Mouse (Mus musculus) c-Kit-positive CD71-positive TER-119-negative erythroid progenitor cells, embryonic 14.5 days (primary cell): ENCODE results near the gene Lekr1.

Experiments
- DNase-seq: peaks from one replicate; pipeline ENCODE4 v3.0.0-alpha.2; 2013; ENCODE audit warnings: low read depth

Lekr1 gene

DNA sequence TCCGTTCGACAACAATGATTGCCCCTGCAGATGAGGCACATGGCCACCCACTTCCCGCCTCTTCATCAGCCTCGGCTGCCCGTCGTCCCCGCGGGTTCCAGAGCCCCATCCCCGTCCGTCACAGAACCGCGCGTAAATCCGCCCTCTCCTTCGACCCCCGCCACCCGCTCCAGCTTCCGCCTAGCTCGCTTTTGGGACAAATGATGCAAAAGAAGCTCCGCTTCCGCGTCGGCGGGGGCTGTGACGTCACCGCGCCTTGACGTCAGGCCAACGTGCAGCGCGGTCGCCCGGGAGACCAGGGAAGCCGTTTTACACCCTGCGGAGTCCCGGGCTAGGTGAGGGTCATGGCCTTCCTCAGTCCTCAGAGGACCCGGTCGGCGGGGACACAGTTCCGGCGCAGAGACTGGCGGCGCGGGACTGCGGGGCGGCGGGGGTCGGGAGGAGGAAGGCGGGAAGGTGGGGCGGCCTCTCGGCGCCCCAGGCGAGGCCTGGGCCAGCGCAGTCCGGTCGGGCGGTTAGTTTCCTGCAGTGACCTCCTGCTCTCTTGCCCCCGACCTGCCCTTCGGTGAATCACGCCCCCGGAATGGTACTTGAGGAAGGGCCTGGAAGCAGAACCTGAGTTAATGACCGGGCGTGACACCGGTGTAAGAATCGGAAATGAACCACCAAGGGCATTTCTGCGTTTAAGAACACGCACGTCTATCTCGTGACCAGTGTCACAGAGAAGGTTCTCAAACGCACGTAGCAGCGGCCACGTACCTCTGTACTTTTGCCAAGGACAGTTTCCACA, at the start of gene Lekr1:
Gene Lekr1, plus strand, starts transcription at position 252 of the 790 bp plus-strand sequence.
- peak; percentile 61 for DNase-seq

DNA sequence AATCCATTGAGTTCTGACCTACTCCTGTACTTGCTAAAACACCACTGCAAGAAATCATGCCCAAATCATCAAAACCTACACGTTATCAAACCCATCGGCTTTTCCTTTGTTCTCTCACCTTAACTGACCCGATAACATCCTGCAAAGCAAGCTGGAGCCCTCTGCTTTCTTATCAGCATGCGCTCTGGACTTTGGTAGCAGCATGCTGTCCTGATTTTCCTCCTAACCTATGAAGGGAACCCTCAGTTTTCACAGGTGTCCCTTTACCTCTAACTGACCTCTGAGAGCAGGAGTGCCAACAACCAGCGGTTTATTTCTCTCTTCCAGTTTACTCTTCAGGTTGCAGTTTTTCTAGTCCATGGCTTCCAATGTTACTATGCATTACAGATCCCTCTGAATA, 48.5 kb upstream of the Lekr1 start:
- no peak for DNase-seq

DNA sequence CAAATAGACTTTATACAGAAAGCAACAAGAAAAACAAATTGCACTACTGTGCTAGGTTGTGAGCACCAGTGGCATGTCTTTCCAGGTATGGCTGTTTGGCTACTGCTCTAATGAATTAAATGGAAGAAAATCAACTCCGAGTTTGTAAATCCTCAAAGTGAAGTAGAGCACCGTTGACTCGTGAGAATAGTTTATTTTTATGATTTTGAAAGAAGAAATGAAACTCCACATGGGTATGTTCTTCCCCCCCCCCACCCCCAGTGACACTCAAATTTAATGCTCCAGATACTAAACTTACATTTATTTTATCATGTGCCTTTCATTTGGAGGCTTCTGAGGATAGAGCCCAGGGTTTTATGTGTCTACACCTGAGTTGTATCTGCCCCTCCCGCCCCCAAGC, 46.7 kb upstream of the Lekr1 start:
- no peak for DNase-seq

DNA sequence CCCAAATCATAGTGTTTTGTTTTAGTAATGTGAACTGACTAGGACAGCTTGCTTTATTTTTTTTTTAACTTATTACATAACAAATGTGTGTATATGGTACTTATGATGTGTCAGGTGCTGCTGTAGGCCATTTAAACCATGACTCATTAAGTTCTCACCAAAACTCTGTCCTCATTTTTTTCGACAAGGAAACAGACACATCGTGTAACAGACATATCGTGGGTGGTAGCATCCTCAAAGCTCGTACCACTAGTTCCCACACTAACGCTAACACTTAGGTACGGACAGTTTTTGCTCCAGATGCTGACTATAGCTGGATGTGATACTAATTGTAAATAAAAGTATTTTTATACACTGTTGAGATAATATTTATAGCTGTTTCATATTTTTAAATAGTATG, 43.0 kb upstream of the Lekr1 start:
- DNase-seq = no peak

DNA sequence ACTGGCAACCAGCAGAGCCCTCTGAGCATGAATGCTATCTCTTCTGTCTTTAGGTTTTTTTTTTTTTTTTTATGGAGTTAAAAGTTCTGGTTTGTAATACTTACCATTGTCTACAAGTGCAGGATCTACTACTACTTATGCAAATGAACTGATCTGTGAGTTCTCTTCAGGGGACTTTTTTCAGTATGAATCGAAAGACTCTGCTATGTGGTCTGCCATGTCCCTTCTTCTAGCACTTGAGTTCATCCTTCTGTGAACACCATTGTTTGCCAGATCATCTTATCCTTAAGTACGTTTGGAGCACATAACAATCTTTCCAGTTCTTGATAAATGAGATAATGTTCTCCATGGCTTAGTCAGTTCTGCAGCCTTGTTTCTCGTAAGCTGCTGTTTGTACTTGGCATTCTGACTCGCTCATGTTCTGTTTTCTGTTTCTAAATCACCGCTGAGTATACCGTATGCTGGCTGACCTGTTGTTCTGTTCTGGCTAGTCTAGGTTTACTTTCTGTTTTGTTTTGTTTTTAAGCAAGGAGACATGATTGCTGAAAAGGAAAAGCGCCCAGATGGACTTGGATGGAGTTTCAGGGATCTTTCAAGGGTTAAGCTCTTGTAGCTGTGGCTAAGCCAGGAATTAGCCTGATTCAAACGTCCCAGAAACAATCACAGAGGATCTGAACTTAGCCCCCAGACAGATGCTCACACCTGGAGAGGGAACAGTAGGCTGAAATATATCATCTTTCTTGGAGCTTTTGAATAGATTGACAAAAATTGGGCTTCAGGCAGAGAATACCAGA, 40.3 kb upstream of the Lekr1 start:
- DNase-seq = no peak

DNA sequence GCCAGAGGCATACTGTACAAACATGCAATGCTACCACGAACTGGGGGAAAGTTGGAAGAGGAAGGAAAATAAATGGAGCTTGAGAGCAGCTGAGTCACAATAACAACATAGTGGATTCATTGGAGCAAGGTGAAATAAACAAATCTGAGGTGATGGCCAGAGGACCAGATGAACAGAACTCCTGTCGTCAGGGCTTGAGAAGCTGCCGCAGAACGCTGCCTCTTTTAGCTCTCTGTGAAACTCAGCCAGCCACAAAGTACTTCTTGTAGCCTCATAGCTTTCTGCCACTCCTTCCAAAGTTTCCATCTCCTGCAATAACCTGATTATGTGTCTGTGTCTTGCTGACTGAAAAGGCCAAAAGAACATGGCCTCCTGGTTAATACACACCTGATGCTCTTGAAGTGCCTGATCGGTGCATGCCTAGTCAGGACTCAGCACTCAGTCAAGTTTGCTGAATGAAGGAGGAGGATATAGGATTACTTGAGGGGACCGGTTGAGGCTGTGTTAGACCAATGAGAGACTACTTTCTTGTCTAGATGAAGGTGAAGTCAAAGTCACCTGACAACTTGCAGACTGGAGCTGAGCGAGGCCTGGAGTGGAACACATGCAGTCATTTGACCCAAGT, 39.6 kb upstream of the Lekr1 start:
- no peak for DNase-seq

DNA sequence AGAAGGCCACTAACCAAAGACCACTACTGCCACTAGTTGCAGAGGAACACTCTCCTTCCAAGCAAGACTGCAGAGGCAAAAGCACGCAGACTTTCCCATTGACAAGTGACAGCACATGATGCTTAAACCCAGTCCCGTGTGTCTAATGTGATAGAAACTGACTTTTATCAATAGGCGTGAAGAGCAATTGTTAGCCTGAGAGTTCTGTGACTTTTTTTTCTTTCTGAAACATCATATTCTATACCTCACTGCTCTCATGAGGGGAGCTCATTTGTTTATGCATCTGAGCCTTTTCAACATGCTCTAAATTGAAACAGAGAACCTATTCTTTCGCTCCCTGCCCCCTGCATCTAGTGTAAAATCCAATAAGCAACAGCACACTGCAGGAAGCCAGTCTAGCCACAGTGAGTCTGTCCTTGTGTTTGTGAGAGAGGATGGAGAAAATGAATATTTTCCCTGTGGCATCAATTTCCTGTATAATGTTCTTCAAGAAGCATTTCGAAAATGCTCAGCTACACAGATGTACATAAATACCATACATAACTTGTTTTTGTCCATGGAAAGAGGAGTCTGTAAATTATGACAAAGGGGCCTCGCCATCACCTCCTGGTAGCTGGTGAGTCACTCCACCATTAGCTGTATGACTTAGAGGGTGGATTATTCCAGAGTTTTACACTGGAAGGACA, 38.9 kb upstream of the Lekr1 start:
- no peak for DNase-seq

DNA sequence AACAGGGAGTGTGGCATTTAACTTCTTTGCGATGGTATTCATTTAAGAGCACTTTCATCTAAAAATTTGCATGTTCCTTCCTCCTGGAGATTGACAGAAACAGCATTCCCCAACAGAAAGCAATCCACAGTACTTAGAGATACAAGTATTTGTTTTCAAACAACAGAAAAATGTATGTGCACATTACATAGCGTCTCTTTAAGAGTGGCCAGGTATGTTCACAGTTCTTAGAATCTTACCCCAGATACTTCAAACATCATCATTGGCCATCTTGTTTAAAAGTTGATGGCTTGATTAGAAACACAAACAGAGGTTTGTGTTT, 38.4 kb upstream of the Lekr1 start:
- no peak for DNase-seq

DNA sequence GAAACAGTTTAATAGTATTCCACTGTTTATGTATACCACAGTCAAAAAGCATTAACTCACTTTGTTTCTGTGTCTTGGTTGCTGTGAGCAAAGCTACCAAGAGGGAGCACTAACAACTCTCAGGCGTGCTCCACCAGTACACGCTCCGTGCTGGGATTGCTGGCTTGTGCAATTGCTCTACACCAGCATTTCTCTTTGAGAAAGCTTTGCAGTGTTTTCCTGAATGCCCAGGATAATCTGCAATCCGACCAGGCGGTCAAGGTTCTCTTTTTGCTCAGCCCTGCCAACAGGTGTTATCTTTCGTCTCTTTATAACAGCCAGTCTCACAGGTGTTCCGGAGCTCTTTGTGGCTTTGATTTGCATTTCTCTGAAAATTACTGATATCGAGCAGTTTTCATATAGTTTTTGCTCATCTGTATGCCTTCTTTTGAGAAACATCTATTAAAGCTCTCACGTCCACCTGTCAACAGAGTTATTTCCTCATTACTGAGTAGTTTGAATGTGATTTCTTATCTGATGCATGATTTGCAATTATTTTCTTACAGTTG, 36.4 kb upstream of the Lekr1 start:
- no peak for DNase-seq

DNA sequence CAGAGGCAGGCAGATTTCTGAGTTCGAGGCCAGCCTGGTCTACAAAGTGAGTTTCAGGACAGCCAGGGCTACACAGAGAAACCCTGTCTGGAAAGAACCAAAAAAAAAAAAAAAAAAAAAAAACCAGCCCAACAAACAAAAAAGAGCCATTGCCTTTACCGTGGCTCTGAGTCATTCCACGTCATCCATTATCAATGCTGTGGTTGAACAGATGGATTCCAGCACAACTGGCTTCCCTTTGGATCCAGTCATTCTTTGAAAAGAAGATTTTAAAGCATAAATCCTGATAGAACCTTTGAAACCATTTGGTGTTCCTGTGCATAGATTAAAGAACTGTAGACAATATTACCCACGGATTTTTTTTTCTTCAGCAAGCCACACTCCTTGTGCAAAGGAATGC, 32.4 kb upstream of the Lekr1 start:
- no peak for DNase-seq

DNA sequence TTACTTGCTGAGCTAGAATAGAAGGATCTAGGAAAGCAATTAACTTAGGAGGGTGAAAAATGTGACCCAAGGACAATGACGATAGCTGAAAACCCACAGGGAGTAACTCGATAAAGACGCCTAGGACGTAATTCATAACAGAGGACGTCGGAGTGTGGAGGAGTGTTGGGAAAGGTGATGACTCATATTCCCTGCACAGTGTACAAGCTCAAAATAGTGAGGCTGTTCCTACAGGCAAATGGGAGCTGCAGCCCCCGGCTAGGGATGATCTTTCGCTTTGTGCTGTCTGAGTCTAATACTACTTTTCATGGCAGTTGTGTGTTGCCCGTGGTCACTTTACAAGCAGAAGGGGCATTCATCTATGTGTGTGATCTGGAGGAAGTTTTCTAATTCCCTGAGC, 30.0 kb upstream of the Lekr1 start:
- no peak for DNase-seq

DNA sequence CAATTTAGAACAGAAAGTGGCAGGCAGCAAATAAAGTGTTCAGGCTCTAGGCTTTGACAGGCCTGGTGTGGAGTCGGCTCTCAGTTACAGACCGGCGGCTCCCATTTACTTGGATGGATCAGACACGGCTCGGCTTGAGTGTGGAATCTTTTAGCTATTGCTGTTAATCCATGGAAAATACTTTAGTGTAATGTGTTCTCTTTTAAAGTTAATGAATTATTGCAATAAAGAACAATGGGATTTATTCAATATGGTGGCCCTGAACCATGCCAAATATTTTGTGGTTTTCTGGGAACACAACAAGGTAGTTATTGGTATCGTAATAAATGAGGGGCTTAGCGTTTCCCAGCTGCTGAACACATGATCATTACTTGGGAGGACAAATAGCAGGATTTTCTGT, 28.7 kb upstream of the Lekr1 start:
- DNase-seq = no peak

DNA sequence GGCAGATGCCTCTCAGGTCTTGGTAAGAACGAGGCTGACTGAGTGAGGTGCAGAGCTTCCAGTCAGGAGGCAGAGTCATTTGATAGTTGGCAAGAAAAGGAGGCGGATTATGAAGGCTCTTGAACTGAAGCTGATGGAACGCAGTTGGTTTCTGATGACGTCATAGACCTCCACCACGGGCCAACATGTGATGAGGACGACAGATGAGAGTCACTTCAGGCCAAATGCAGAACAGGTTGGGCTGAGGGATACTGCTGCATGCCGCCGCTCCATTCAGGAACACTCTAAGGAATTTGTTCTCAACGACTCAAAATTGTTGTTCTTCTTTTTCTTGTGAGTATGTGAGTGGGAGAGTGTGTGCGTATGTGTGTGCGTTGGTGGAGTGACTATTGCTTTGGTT, 27.1 kb upstream of the Lekr1 start:
- DNase-seq = no peak

DNA sequence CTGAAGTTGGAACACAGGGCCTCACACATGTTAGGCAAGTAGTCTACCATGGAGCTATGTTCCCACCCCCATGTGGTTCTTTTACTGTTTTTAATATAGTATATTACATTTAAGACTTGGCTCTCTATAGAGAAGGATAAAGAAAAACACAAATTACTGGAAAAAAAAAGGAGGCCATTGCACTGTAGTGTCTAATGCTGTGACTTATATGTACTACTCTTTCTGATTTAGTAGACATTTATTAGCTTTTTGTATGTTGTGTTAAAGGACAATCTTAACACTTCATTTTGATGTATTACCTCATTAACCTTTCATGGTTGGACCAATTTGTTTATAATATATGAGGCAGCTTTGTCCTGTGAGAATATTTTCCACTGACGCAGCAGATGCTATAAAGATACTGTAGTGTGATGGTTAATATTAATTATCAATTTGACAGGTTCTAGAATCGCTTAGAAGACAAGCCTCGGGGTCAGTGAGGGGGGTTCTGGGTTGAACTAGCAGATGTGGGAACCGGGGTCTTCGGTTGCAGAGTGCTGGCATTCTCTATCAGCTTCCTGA, 26.5 kb upstream of the Lekr1 start:
- DNase-seq = no peak

DNA sequence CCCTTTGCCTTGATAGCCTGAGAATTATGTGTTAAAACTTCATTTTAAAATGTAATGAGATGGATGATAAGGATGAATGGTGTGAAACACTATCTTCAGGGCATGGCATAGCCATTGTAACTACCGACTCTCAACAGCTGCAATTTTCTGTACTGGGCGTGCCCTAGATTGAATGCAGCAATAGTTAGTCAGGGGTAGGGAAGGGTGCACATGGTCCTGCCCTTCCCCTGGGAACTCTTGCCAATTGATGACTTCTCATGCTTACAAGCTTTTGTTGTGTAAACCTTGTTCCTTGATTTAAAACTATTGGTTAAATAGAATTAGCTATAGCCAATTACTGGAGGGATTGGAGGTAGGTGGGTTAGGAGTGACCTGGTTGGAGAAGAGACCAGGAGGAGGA, 23.1 kb upstream of the Lekr1 start:
- DNase-seq = no peak

DNA sequence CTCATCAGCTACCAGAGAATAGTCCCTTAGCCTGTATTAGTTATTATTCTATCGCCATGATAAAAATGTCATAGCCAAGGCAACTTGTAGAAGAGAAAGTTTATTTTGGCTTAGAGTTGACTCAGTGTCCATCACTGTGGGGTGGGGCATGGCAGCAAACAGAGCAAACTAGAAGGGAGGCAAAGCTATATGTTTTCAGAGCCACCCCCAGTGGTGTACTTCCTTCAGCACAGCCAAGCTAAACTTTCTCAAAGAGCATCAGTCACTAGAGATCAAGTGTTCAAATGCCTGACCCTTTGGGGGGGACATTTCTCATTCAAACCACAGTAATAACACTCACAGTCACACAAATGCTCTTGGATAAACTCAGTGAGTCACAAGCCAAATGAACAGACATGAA, 22.4 kb upstream of the Lekr1 start:
- no peak for DNase-seq

DNA sequence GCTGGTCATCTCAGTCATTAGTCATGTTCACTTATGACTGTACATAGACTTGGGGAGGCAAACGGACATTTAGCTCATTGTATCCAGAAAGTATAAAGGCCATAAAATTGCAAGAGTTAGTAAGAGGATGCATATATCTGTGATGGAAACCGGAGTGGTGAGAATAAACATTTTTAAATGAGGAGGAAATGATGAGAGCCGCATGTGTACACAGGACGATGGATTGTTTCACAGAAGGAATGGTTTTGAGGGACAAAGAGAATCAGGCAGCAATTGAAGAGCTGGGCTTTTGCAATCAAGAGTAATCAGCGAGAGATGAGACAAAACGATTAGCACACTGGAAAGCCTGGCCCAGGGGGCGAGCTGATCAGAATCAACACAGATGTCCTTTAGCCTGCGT, 18.4 kb upstream of the Lekr1 start:
- no peak for DNase-seq

DNA sequence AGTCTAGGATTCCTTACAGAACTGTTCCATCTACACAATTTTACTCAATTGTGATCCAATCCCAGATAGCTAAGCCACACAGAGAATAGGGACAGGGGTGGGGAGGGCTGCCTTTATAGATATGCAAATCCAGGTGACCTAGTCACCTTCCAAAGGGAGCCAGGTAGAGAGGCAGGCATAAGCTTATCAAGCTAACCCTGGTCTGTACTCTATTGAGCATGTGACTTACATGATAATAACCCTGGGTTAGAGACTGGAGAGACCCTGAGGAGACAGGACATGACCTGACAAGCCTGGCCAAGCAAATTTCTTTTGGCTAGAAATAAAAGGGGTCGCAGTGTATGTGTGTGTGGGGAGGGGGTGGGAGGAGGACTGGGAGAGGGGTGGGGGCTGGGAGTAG, 17.1 kb upstream of the Lekr1 start:
- no peak for DNase-seq

DNA sequence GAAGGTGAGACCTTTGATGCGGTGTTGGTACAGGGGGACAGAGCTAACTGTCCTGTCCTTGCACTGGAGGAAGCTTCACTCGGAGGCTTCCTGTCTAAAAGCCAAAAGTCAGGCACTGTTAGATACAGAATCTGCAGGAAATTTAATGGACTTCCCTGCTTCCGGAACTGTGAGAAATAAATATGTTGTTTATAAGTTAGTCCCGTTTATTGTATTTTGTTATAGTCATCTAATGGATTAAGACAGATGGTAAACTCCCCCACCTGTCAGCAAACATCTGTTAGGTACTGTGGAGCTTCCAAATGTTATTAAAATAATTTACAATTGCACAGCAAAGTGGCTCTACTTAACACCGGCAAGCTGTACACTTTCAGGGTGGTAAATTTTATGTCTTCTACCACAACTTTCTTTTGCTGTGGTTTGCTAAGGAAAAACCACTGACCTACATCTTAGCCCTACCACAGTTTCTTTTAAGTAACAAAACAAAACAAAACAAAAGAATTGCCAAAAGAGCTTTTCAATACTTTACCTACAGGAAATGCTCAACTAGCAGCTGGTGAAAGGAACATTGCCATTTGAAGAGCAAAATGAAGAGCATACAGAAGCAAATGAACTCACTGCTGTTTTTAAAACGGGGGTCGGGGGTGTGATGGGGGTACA, 15.7 kb upstream of the Lekr1 start:
- no peak for DNase-seq

DNA sequence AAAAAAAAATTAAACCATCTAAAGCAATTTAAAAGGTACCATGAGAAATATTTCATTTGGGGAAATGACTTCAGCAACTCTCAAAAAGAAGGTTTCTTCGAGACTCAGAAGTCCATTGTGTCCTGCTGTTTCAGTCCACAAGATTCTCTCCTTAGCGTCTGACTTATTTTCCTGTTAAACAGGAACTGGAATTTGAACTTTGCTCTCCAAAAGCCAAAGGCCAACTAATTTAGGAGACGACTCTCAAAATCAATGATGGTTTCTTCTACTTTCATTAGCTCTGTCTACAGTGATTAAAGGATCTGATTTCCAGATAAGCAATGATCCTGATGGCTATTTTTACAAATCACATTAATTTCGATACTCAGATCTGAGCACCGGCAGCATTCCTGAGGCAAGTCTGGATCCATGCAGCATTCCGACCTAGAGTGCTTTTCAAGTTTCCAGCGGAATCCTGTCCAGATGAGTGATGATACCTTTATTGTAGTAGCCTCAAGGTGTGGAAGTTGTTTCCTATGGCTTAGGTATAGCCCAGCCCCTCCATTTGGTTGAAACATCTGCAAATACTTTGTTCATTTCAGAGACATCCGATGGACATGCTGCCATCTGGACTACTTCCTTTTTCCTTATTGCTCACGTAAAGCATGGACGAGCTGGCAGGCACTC, 11.4 kb upstream of the Lekr1 start:
- DNase-seq = no peak

DNA sequence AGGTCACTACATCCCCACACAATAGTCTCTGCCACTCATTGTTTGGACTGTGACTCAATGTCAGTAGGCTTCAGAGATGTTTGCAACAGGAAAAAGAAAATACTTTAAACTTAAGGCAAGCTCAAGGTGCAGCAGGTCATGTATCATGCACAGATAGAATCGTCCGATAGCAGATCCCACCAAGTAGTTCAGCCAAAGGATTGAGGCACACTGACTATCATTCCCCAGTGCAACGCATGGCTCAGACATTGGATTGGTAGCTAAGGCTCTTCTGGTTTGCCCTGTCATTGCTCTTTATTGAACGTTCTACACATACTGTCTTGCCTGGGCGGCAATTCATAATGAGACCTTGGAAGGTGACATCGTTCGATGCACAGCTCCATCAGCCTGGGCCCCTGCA, 9.6 kb upstream of the Lekr1 start:
- no peak for DNase-seq
